Mouse (Mus musculus) right cerebral cortex, postnatal 25 days (tissue): ENCODE measurements at regions not wholly inside any gene's neighbourhood (a gene's known extent, or its start where the extent isn't known, plus 50 kb on each side); places are given as distances from the start of the nearest gene placed in this dataset.

Experiments
- DNase-seq: peaks from one replicate; pipeline ENCODE4 v3.0.0; 2022

GRCm38 (mm10) chr12:78119855-78120254 is 74.2 kb upstream of the Gm6657 start:
- no peak for DNase-seq

GRCm38 (mm10) chr12:78129130-78129845 is 64.8 kb upstream of the Gm6657 start:
- no peak for DNase-seq

DNA sequence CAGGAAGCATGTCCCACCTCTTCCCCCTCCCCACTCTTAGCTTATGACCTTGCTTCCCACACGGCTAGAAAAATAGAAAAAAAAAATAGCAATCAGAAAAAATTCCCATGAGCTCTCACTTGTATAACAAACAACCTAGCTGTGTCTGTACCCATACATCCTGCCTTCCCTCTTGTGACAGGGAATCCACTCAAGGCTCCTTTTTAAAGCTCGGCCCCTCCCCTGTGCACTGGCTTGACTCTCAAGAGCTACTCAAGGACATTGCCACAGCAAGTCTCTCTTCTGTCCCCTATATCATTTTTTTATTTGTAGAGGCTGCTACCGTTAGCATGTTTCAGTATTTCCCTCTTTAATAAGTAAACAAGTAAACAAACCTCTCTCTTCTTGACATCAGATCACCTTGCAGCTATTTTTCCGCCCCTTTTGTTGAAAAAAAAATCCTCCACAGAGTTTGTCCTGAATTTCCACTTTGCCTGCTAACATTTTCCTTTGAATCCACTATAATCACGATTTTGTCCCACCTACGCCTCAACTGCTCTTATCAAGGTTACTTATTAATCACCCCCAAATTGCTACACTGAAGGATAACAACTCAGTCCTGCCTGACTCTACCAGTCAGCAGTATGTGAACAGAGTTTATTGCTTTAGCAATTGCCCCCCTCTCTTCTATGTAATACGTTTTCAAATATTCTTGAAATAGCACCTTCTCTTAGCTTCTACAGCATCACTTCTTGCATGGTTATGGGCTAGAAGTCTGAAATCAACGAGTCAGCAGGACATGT is 61.8 kb upstream of the Gm6657 start:
- DNase-seq = no peak

- DNase-seq = peak; percentile 5
Measured at GRCm38 (mm10) chr12:78133341-78133740, 60.7 kb upstream of the Gm6657 start.

GRCm38 (mm10) chr12:78133984-78134383 is 60.1 kb upstream of the Gm6657 start:
- DNase-seq = no peak

DNA sequence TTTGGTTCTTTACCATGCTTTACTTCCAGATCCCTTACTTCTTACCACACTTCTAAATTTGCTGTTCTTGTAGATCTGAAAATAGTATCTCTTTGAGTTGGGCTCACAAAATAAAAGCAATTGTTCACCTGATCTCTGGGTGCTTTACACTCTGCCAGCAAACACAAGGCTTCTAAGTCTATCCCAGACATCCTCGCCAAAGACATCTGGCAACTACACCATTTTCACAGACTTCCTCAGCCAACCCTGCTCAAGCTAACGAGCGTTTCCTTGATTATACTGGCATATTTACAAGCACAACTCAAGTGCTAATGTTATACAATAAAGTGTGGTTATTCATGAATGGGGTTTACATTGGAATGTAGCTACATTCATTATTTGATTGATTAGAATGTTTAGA is 56.8 kb upstream of the Gm6657 start:
- no peak for DNase-seq

DNA sequence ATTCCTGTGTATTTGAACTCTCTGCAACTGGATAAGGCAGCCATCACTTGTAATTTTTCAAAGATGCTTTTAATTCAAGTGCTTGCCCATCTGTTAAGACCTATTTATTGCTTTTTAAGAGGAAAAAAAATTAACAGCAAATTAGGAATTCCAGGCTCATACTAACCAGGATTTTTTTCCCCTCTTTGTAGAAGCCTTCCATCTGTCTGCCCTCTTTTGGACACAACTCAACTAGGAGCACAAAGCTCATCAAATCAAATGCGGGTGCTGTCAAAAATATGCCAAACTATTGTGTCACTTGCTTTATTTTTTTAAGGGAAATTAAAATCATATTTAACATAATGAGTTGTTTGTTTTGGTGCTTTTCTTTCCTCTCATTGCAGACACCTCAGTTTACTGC is 55.6 kb upstream of the Gm6657 start:
- no peak for DNase-seq
